Mouse (Mus musculus): ENCODE results near the gene Cpm. TPM values are rescaled to one million over a fixed set of nuclear protein-coding genes. Genes with fewer than 3 reads are reported as not detected.

Cpm gene
- polyA plus RNA-seq, 1 experiment from 2014 or later, result 47.7 TPM

- no peak for ATAC-seq
- whole genome bisulfite sequencing, result 83% methylated on average over 11 of the region's 11 CpGs
- Histone ChIP-seq H3K4me1 (ENCODE audit: control insufficient read depth, insufficient read depth, low read length) (peaks cover 4% of the 10 kb centered on the region; the same call in 1 of the 2 replicates), H3K9me3 (ENCODE audit: control insufficient read depth, low read length) (no peaks in the 10 kb centered on the region), H3K27ac (ENCODE audit: low read length) (no peak overlapping the region), H3K4me3 (ENCODE audit: low read length) (no peak overlapping the region), H3K4me2 (ENCODE audit: low read depth, low read length) (no peak overlapping the region), H3K27me3 (replicated peaks; ENCODE audit: control insufficient read depth, insufficient read depth, low read length) (no peaks in the 10 kb centered on the region), H3K36me3 (ENCODE audit: control insufficient read depth, insufficient read depth, low read length) (no peaks in the 10 kb centered on the region), H3K9ac (ENCODE audit: low read depth, low read length) (no peak overlapping the region)
Observed at GRCm38 (mm10) chr10:117649292-117650041, 20.2 kb downstream of the Cpm start.

GRCm38 (mm10) chr10:117650042-117650655, 20.8 kb downstream of the Cpm start:
- Histone ChIP-seq H3K9ac (ENCODE audit: low read depth, low read length) (no peak overlapping the region), H3K9me3 (ENCODE audit: control insufficient read depth, low read length) (no peaks in the 10 kb centered on the region), H3K4me2 (ENCODE audit: low read depth, low read length) (no peak overlapping the region), H3K4me3 (ENCODE audit: low read length) (no peak overlapping the region), H3K27me3 (replicated peaks; ENCODE audit: control insufficient read depth, insufficient read depth, low read length) (no peaks in the 10 kb centered on the region), H3K4me1 (ENCODE audit: control insufficient read depth, insufficient read depth, low read length) (no peaks in the 10 kb centered on the region), H3K27ac (ENCODE audit: low read length) (no peak overlapping the region), H3K36me3 (ENCODE audit: control insufficient read depth, insufficient read depth, low read length) (no peaks in the 10 kb centered on the region)
- 86% methylated on average over 12 of the region's 12 CpGs for WGBS
- ATAC-seq, result no peak

- H3K4me2 ChIP-seq (ENCODE audit: low read depth, low read length), result no peak overlapping the region
- 87% methylated on average over 7 of the region's 7 CpGs for WGBS
- H3K27me3 ChIP-seq (replicated peaks; ENCODE audit: control insufficient read depth, insufficient read depth, low read length), result no peaks in the 10 kb centered on the region
- H3K36me3 ChIP-seq (ENCODE audit: control insufficient read depth, insufficient read depth, low read length), result no peaks in the 10 kb centered on the region
- no peak overlapping the region for H3K4me3 ChIP-seq (ENCODE audit: low read length)
- no peak overlapping the region for H3K27ac ChIP-seq (ENCODE audit: low read length)
- ATAC-seq, result no peak
- H3K9me3 ChIP-seq (ENCODE audit: control insufficient read depth, low read length), result no peaks in the 10 kb centered on the region
- no peaks in the 10 kb centered on the region for H3K4me1 ChIP-seq (ENCODE audit: control insufficient read depth, insufficient read depth, low read length)
- no peak overlapping the region for H3K9ac ChIP-seq (ENCODE audit: low read depth, low read length)
Observed at GRCm38 (mm10) chr10:117650725-117651124, 21.4 kb downstream of the Cpm start.

- H3K4me3 ChIP-seq (ENCODE audit: low read length), result no peak overlapping the region
- no peak for ATAC-seq
- H3K4me1 ChIP-seq (ENCODE audit: control insufficient read depth, insufficient read depth, low read length), result no peaks in the 10 kb centered on the region
- H3K9ac ChIP-seq (ENCODE audit: low read depth, low read length), result no peak overlapping the region
- no peaks in the 10 kb centered on the region for H3K9me3 ChIP-seq (ENCODE audit: control insufficient read depth, low read length)
- 63% methylated on average over 10 of the region's 10 CpGs for WGBS
- H3K36me3 ChIP-seq (ENCODE audit: control insufficient read depth, insufficient read depth, low read length), result no peaks in the 10 kb centered on the region
- no peak overlapping the region for H3K4me2 ChIP-seq (ENCODE audit: low read depth, low read length)
- no peaks in the 10 kb centered on the region for H3K27me3 ChIP-seq (replicated peaks; ENCODE audit: control insufficient read depth, insufficient read depth, low read length)
- no peak overlapping the region for H3K27ac ChIP-seq (ENCODE audit: low read length)
Observed at GRCm38 (mm10) chr10:117651587-117652377, 22.5 kb downstream of the Cpm start.

GRCm38 (mm10) chr10:117652378-117652774, 23.1 kb downstream of the Cpm start:
- H3K36me3 ChIP-seq (ENCODE audit: control insufficient read depth, insufficient read depth, low read length), result no peaks in the 10 kb centered on the region
- H3K9me3 ChIP-seq (ENCODE audit: control insufficient read depth, low read length), result no peaks in the 10 kb centered on the region
- ATAC-seq, result no peak
- H3K9ac ChIP-seq (ENCODE audit: low read depth, low read length), result no peak overlapping the region
- no peak overlapping the region for H3K4me3 ChIP-seq (ENCODE audit: low read length)
- H3K4me1 ChIP-seq (ENCODE audit: control insufficient read depth, insufficient read depth, low read length), result no peaks in the 10 kb centered on the region
- H3K4me2 ChIP-seq (ENCODE audit: low read depth, low read length), result no peak overlapping the region
- H3K27me3 ChIP-seq (replicated peaks; ENCODE audit: control insufficient read depth, insufficient read depth, low read length), result no peaks in the 10 kb centered on the region
- no peak overlapping the region for H3K27ac ChIP-seq (ENCODE audit: low read length)
- WGBS, result 91% methylated on average over 4 of the region's 4 CpGs

GRCm38 (mm10) chr10:117652930-117653778, 23.9 kb downstream of the Cpm start:
- H3K36me3 ChIP-seq (ENCODE audit: control insufficient read depth, insufficient read depth, low read length), result no peaks in the 10 kb centered on the region
- no peaks in the 10 kb centered on the region for H3K4me1 ChIP-seq (ENCODE audit: control insufficient read depth, insufficient read depth, low read length)
- no peak overlapping the region for H3K9ac ChIP-seq (ENCODE audit: low read depth, low read length)
- no peak overlapping the region for H3K4me2 ChIP-seq (ENCODE audit: low read depth, low read length)
- H3K4me3 ChIP-seq (ENCODE audit: low read length), result no peak overlapping the region
- WGBS, result 84% methylated on average over 8 of the region's 8 CpGs
- no peaks in the 10 kb centered on the region for H3K27me3 ChIP-seq (replicated peaks; ENCODE audit: control insufficient read depth, insufficient read depth, low read length)
- H3K27ac ChIP-seq (ENCODE audit: low read length), result no peak overlapping the region
- no peak for ATAC-seq
- no peaks in the 10 kb centered on the region for H3K9me3 ChIP-seq (ENCODE audit: control insufficient read depth, low read length)

GRCm38 (mm10) chr10:117653779-117654173, 24.5 kb downstream of the Cpm start:
- H3K9ac ChIP-seq (ENCODE audit: low read depth, low read length), result no peak overlapping the region
- no peaks in the 10 kb centered on the region for H3K27me3 ChIP-seq (replicated peaks; ENCODE audit: control insufficient read depth, insufficient read depth, low read length)
- no peak overlapping the region for H3K4me3 ChIP-seq (ENCODE audit: low read length)
- no peak overlapping the region for H3K4me2 ChIP-seq (ENCODE audit: low read depth, low read length)
- H3K9me3 ChIP-seq (ENCODE audit: control insufficient read depth, low read length), result no peaks in the 10 kb centered on the region
- no peak overlapping the region for H3K27ac ChIP-seq (ENCODE audit: low read length)
- no peaks in the 10 kb centered on the region for H3K36me3 ChIP-seq (ENCODE audit: control insufficient read depth, insufficient read depth, low read length)
- no peaks in the 10 kb centered on the region for H3K4me1 ChIP-seq (ENCODE audit: control insufficient read depth, insufficient read depth, low read length)
- WGBS, result 93% methylated on average over 7 of the region's 7 CpGs
- ATAC-seq, result no peak

- no peaks in the 10 kb centered on the region for H3K27me3 ChIP-seq (replicated peaks; ENCODE audit: control insufficient read depth, insufficient read depth, low read length)
- no peaks in the 10 kb centered on the region for H3K36me3 ChIP-seq (ENCODE audit: control insufficient read depth, insufficient read depth, low read length)
- no peak overlapping the region for H3K4me3 ChIP-seq (ENCODE audit: low read length)
- H3K4me2 ChIP-seq (ENCODE audit: low read depth, low read length), result no peak overlapping the region
- no peak overlapping the region for H3K27ac ChIP-seq (ENCODE audit: low read length)
- no peak for ATAC-seq
- H3K9ac ChIP-seq (ENCODE audit: low read depth, low read length), result no peak overlapping the region
- WGBS, result 76% methylated on average over 3 of the region's 3 CpGs
- H3K9me3 ChIP-seq (ENCODE audit: control insufficient read depth, low read length), result no peaks in the 10 kb centered on the region
- H3K4me1 ChIP-seq (ENCODE audit: control insufficient read depth, insufficient read depth, low read length), result no peaks in the 10 kb centered on the region
Observed at GRCm38 (mm10) chr10:117654576-117655123, 25.4 kb downstream of the Cpm start.
